Mouse (Mus musculus) right cerebral cortex, postnatal 4 days (tissue): ENCODE data around the gene Chchd1.
A peak's percentile ranks its signal among the peaks of the same experiment; 100 is the strongest.

ENCODE experiments used
- DNase-seq: peaks from one replicate; pipeline ENCODE4 v3.0.0-alpha.2; 2022

Gene Chchd1

DNA sequence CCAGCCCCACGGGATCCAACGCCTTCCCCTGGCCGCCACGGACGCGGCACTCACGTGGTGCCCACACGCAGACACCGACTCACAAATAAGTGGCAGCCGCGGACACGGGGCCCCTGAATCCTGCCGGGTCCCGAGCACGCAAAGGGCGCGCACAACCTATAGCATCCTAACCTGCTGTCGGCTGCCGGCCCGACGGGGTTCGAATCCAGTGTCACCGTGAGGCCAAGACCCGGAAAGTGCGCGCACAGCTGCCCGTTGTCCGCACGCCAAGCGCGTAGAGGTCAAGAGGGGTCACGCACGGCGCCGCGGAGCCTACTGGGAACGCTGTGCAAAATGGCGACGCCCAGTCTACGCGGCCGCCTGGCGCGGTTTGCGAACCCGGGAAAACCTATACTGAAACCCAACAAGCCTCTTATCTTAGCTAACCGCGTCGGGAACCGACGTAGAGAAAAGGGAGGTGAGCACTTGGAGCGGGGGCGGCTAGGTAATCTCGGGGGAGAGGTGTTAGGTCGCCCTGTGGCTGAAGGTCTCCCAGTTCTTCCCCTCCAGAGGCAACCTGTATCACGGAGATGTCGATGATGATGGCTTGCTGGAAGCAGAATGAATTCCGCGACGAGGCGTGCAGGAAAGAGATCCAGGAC lies at the start of gene Chchd1:
Gene Chchd1, plus strand, starts transcription at position 266 of the 641 bp plus-strand sequence.
- peak; percentile 93 for DNase-seq

DNA sequence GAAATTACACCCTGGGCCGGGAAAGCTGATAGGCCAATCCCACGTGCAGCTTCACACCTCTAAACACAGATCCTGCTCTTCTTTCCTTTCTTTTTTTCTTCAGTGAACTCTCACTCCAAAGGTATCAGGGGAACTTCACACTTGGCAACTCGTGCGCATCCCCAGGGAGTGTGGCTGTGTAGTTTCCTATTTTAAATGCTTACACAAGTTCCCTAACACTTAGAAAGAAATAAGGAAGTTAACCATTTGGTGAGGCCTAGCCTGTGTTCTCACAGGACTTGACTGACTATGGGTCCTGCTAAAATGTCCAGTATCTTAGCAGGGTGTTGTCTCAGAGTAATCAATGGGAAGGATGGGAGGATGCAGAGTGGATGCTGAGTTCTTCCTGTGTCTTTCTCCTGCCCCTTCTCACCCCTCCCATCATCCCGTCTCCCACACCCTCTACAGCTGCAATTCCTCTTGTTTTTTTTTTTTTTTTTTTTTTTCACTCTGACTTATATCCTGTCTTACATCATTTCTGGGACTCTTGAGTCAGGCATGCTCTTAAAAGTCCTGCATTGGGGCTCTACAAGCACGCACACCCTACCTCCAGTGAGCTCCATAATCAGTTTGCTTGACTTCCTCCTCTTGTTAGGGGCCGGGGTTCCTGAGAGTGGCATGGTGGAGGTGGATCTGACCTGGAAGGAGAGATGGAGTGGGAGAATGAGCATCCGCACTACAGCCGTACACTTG lies 48.0 kb upstream of the Chchd1 start:
- no peak for DNase-seq

DNA sequence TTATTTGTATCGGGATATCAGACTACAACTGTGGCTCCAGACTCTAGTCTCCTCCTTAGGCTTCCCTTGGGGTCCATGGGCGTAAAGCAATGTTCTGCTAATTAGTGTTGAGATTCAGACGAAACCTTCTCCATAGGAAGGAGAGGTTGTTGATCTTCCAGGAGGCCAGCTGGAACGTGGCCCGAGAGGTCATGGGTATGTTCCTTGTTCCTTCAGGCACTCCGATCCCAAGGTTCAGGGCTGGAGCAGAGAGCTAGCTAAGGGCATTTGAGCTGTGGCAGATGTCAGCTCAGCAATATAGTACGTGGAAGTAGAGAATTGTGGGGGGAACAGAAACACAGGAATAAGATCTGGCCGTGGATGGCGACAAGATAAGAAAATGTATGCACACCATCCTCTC lies 47.1 kb upstream of the Chchd1 start:
- no peak for DNase-seq

GRCm38 (mm10) chr14:20656361-20656760 lies 46.4 kb upstream of the Chchd1 start, which contains the start of gene Myoz1:
Myoz1 (minus strand) TSS chr14:20656540.
- no peak for DNase-seq

DNA sequence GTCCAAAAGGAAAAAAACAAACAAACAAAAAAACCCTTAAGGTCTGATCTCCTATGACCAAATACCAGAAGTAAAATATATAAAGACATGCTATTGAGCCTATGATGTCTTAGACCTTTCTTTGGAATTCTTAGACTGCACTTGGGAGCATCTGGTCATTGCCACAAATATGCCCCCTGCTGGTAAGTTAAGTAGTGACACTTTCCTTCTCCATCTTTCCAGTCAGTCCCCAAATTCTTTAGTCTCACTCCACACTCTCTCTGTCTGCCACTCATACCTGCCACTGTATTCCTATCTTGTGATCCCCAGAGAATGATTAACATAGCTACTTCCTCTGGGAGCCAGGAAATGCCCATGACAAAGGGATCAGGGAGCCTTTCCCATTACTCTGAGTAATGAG lies 44.5 kb upstream of the Chchd1 start:
- DNase-seq, result no peak

DNA sequence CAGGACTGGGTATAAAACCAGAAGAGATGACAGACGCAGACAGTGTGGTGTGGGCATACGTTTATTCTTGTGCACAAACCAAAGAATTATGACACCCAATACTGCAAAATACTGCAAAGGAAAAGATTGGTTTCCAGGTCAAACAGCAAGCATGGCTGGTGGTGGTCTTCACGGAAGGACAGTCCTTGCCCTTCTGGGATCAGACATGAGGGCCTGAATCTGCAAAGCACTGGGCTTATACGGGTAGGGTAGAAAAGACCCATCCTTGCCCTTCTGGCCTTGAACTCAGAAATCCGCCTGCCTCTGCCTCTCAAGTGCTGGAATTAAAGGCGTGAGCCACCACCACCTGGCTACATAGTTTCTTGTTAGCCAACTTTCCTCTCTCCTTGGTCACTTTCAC lies 43.9 kb upstream of the Chchd1 start:
- no peak for DNase-seq

- no peak for DNase-seq
Measured at GRCm38 (mm10) chr14:20659687-20660086, 43.1 kb upstream of the Chchd1 start.

DNA sequence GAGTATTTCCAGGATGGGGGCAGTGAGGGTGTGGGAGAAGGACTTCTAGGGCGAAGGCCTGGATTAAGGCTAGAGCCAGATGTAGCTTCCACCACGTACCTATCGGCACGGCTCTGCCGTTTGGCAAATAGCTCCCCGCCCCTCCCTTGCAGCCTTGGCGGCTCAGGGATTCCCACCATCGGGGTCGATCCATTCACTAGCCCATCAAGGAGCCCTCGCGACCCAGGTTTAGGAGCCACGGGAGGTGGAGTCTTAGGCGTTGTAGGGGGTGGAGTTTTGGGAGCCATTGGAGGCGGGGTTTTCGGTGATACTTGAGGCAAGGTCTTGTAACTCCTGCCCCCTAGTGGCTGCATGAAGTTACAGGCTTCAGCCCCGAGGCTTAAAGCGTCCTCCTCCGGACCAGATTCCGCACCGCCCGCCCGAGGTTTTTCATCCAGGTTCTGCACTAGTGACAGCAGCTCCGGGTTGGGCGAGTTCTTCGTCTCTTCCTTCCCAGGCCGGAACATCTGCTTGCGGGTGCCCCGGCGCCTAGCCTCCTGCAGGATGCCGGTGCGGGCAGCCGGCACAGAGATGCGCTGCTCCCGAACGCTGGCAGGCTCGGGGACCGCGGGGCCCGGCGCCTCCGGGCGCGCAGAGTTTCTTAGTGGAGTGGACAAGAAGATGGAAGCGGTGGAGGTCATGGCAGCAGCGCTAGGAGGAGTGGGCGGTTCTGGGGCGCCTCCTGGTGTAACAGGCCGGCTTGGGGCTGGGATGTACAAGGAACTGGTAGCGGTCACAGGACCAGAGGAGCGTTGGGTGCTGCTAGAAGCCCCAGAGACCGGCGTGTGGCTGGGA lies 41.8 kb upstream of the Chchd1 start:
- DNase-seq, result peak; percentile 86

DNA sequence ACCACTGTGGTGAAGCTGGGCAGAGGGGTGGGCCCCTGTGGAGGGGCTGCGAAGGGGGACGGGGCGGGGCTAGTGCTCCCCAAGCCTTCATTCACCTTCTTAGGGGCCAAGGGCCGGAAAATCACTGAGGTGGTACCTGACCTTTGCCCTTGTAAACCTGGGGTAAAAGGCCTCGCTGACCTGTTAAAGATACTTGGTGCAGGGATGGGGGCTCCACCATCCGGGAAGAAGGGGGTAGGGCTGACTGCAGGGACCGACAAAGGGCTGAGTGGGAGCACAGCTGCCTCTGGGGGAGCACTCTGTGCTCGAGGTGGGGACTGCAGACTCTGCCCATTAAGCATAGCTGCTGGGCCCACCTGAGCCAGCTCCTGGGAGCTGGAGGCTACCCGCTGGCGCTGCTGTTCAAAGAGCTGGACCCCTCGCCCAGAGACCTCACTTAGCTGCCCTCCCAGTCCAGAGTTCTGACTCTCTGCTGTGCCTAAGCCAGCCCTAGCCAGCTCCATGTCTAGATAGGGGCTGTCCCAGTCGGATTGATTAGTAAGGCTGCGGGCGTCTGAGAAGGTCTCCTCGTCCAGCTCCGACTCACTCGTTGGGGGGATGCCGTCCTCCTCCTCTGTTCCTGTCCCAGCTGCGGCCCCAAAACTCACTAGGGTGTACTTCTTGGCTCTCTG lies 41.0 kb upstream of the Chchd1 start:
- peak; percentile 34 for DNase-seq

DNA sequence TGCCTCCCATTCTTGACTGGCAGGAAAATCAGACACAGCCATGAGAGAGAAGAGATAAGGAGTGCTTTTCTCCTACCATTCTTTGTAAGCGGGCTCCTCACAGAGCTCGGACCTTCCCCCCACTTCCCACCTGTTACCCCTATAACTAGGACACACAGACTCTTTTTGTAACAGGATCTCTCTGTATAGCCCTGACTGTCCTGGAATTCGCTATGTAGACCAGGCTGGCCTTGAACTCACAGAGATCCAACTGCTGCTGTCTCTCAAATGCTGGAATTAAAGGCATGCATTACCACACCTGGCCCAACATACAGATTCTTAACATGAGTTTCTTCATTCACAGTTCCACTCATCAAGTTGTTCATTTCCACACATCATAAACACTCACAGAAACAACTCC lies 40.1 kb upstream of the Chchd1 start:
- no peak for DNase-seq

DNA sequence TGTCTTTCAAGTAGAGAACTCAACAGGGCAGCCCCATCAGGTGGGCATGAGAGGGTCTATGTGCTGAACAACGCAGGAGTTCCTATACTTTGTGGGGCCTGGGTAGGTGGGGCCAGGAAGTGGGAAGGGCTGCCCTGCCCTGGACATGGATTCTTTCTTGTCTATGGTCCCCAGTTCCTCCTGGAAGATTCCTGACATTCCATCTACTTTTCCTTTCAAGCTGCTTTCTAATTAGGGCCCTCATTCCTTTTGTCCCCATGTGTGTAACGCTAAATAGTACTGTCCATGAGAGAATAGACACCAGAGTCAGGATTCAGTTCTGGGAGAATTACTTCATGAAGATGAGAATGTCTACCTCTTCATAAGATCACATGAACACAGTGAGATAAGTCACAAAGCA lies 39.2 kb upstream of the Chchd1 start:
- no peak for DNase-seq

DNA sequence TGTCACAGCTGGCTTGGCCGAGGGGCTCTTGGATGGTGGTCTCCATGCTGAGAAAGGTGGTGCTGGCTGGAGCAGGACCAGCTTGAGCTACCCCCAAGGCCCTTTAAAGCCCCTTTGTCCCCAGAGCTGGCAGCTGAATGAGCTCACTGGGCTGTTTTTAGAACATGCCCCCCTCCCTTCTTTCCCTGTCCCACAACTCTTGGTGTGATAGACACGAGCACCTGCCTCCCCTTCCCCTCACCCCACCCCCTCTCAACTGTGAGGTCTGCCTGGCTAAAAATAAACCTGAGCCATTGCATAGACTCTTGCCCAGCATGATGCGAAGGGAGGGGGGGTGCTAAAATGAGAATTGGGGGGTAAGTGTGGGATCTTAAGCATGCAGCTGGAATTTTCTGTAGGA lies 38.4 kb upstream of the Chchd1 start:
- DNase-seq, result no peak

DNA sequence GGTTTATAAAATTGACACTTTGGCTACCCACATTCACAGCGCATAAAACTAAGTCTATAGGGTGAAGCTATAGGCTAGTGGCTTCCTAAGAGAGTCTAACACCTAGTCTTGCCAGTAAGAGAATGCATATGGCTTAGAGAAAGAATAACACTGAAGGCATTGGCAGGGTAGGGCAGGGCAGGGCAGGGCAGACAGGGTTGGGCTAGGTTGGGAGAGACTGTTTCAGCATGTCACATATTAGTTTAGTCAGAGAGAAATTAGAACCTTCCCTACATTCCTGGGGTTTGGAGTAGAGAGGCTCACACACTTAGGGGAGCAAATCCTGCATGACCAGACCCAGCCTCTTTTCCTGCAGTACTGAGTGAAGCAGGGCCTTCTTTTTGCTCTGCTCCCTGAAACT lies 35.3 kb upstream of the Chchd1 start:
- DNase-seq, result no peak

DNA sequence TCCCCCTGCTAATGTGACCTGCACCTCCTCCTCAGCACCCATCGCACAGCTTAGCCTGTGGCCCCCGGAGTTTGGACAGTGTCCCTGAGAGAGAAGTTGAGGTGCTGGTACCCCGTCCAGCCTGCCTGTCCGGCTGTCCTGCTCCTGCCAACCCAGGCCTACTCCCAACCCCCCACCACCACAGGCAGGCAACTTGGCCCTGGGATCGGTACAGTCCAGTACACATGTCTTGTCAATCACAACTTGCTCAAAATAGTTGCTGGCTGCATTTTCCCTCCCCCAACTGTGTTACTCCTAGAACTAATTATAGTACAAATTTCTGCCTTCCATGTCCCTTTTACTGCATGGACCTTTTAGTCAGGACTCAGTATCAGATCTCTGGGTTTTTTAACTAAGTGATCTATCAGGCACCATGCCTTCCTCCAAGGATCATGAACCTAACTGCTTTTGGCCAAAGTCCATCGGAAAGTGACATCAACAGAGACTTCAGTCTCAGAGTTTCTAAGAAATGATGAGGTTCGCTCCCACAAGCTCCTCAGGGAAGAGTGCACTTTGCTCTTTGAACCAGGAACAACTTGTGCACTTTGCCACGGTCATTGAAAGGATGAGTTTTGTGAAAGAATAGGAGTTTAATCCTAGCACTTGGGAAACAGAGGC lies 34.5 kb upstream of the Chchd1 start, which contains the start of gene Synpo2l:
Gene Synpo2l, minus strand, starts transcription at position 201 of the 657 bp plus-strand sequence.
- no peak for DNase-seq

- peak; percentile 44 for DNase-seq
Measured at GRCm38 (mm10) chr14:20672990-20673389, 29.8 kb upstream of the Chchd1 start.

DNA sequence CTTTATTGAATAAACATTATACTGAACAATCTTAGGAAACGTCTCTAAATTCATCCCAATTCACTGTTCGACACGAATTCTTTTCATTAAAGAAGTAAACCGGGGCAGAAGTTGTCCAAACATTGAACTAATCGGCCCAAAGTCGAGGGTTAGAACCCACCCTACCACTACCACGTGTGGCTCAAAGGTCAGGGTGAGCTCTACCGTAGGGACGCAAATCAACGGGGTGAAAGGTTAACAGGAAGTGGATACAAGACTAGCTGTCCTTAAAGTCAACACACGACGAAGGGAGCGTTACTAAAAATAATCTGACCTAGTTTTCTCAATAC lies 29.1 kb upstream of the Chchd1 start:
- no peak for DNase-seq

DNA sequence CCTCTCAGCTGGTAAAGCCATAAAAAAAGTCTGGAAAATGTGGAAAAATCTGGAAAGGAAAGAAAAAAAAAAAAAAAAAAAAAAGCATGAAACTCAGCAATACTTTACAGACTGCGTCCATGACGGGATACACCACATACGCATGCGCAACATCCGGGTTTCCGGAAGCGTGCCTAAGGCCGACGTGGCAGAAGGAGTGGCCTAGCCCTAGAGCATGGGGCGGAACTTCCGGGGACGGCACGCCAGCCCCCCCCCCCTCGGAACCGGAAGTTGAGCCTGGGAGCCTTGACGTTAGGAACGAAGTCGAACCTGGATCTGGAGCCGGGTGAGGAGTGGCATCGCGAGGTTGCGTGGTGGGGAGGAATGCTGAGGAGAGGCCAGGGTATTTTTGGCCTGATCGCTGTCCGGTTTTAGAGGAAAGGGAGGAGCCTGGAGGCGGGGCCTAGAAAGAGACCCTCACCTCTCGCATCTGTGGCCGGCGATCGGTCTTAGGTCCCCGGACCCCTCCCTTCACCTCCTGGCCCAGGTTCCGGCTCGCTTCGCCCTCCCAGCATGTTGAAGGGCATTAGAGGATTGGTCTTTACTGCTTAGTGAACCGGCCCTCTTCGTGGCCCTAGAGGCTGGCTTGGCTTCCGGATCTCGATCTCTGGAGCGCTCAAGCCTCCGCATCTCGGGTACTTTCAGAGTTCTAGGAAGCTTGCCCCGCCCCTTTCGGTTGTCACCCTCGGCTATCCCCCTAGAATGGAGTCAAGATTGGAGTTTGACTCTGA lies 28.6 kb upstream of the Chchd1 start, which contains the start of gene Sec24c:
Gene Sec24c, plus strand, starts transcription at position 245 of the 770 bp plus-strand sequence.
- peak; percentile 100 for DNase-seq

DNA sequence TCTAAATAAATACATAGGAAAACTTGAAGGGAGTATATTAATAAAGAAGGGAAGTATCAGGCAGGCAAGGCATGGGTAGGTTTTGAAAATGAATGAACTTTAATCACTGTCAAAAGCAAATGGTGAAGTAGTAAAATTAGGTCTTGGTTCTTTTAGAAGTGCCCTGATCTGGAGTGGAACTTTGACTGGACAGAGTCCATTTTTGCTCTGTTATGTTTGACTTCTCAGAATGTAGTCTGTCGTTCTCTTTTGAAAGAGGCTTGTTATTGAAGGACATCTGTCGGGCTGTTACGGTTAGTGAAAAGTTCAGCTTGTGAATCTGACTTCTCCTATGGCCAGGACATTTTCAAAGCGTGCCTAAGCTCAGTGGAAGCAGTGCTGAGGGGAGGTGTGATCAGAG lies 24.9 kb upstream of the Chchd1 start:
- no peak for DNase-seq

DNA sequence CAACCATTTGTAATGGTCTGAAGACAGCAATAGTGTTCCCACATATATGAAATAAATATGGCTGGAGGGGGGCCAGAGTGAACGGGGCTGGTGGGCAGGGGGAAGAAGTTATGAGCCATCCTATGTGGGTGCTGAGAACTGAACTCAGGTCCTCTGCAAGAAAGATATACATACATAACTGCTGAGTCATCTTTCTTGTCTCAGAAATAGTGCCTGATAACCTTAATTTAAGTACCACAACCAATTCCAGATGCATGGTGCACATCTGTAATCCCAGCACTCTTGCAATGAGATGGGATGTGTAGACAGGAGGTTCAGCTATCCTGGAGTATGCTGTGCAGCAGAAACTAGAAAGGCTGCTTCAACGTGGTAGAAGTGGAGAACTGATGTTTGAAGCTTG lies 21.1 kb upstream of the Chchd1 start:
- DNase-seq, result no peak

DNA sequence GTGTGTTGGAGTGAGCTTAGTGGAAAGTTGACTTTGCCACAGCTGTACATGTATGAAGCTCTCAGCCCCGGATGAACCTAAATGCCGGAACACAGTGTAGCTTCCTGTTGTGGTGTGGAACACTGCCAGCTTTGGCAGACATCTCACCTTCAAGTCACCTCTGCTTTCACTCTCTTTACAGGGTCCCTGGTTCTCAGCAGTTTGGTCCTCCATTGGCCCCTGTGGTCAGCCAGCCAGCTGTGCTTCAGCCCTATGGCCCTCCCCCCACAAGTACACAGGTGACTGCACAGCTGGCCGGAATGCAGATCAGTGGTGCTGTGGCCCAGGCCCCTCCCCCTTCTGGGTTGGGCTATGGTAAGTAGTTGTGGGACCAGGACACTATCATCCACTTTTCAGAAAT lies 20.3 kb upstream of the Chchd1 start:
- DNase-seq, result no peak

- DNase-seq, result no peak
Measured at GRCm38 (mm10) chr14:20686576-20686975, 16.2 kb upstream of the Chchd1 start.

- no peak for DNase-seq
Measured at GRCm38 (mm10) chr14:20689009-20689408, 13.8 kb upstream of the Chchd1 start.
